In genomic region chr2:26603159-26603558, GRCm38 (mm10) we compare ENCODE assay signal across 8 mouse cellular contexts. TPM values are rescaled to one million over a fixed set of nuclear protein-coding genes. Genes with fewer than 3 reads are reported as not detected.
DNase-seq lines count a peak whose midpoint lies in the region; ATAC-seq and TF ChIP-seq lines count a peak whose summit lies in the region.

No protein-coding gene starts in this region.

- DNase-seq in kidney, postnatal 0 days (ENCODE audit: low spot score), result no peak
- no peak for DNase-seq in kidney, adult 11 months
- DNase-seq in adrenal gland, postnatal 36 days, result peak; percentile 74 to 86
- no peak for DNase-seq in cerebellum, adult 2 months
- no peak for DNase-seq in right cerebral cortex, postnatal 10 days (ENCODE audit: low spot score in 2 of 2)

- H3K4me3 ChIP-seq in kidney, postnatal 0 days (replicated peaks; ENCODE audit: low read depth, low read length), result peak overlapping the region; percentile 56
- peak overlapping the region; percentile 64 for H3K4me3 ChIP-seq in hindbrain, embryonic 16.5 days (ENCODE audit: low read length)
- H3K4me3 ChIP-seq in midbrain, embryonic 15.5 days, result peak overlapping the region; percentile 54
- H3K4me3 ChIP-seq in cerebellum, adult 2 months (replicated peaks; ENCODE audit: insufficient read depth, low read depth, low read length), result no peak overlapping the region

- no peak for ATAC-seq in kidney, postnatal 0 days (replicated peaks; ENCODE audit: low FRiP score, low read depth)
- no peak for ATAC-seq in hindbrain, embryonic 16.5 days
- ATAC-seq in midbrain, embryonic 15.5 days (replicated peaks), result no peak
- no peak for ATAC-seq in cerebellum, adult (ENCODE audit: insufficient number of reproducible peaks, low FRiP score, low TSS enrichment)

- peak overlapping the region; percentile 63 for H3K4me2 ChIP-seq in kidney, postnatal 0 days (ENCODE audit: low read length)
- H3K4me2 ChIP-seq in hindbrain, embryonic 16.5 days (ENCODE audit: low read length), result peak overlapping the region; percentile 85
- peak overlapping the region; percentile 82 for H3K4me2 ChIP-seq in midbrain, embryonic 15.5 days

- peak overlapping the region; percentile 70 for H3K9ac ChIP-seq in kidney, postnatal 0 days (ENCODE audit: low read depth, low read length)
- peak overlapping the region; percentile 74 for H3K9ac ChIP-seq in hindbrain, embryonic 16.5 days (ENCODE audit: low read depth, low read length)
- H3K9ac ChIP-seq in midbrain, embryonic 15.5 days, result no peak overlapping the region

- H3K36me3 ChIP-seq in kidney, postnatal 0 days (ENCODE audit: insufficient read depth, low read length), result no peaks in the 10 kb centered on the region
- H3K36me3 ChIP-seq in hindbrain, embryonic 16.5 days (ENCODE audit: control insufficient read depth, insufficient read depth, low read length), result no peaks in the 10 kb centered on the region
- H3K36me3 ChIP-seq in midbrain, embryonic 15.5 days (replicated peaks), result no peaks in the 10 kb centered on the region

- H3K9me3 ChIP-seq in kidney, postnatal 0 days (replicated peaks; ENCODE audit: low read length), result no peaks in the 10 kb centered on the region
- no peaks in the 10 kb centered on the region for H3K9me3 ChIP-seq in hindbrain, embryonic 16.5 days (ENCODE audit: control insufficient read depth, low read length)
- H3K9me3 ChIP-seq in midbrain, embryonic 15.5 days, result no peaks in the 10 kb centered on the region

- no peaks in the 10 kb centered on the region for H3K27me3 ChIP-seq in kidney, postnatal 0 days (ENCODE audit: insufficient read depth, low read length)
- peaks cover 14% of the 10 kb centered on the region for H3K27me3 ChIP-seq in hindbrain, embryonic 16.5 days (replicated peaks; ENCODE audit: control insufficient read depth, insufficient read depth, low read length)
- peaks cover 29% of the 10 kb centered on the region for H3K27me3 ChIP-seq in midbrain, embryonic 15.5 days (replicated peaks)
- no peaks in the 10 kb centered on the region for H3K27me3 ChIP-seq in cerebellum, adult 2 months (ENCODE audit: control insufficient read depth, insufficient read depth, low read length)

- peaks cover 9% of the 10 kb centered on the region; the same call in 1 of the 2 replicates for H3K4me1 ChIP-seq in kidney, postnatal 0 days (replicated peaks; ENCODE audit: insufficient read depth, low read length)
- peaks cover 13% of the 10 kb centered on the region; the same call in 1 of the 2 replicates for H3K4me1 ChIP-seq in hindbrain, embryonic 16.5 days (ENCODE audit: control insufficient read depth, insufficient read depth, low read depth, low read length)
- H3K4me1 ChIP-seq in midbrain, embryonic 15.5 days, result peaks cover 12% of the 10 kb centered on the region
- no peaks in the 10 kb centered on the region for H3K4me1 ChIP-seq in cerebellum, adult 2 months (ENCODE audit: control insufficient read depth, insufficient read depth, low read length)

- no peak for TF ChIP-seq POLR2A in cerebellum, adult 2 months (IDR thresholded peaks at IDR 0.05; ENCODE audit: borderline replicate concordance, insufficient read depth, low read length)

- 1% methylated on average over 6 of the region's 6 CpGs for WGBS in kidney, postnatal 0 days
- WGBS in hindbrain, embryonic 16.5 days, result 25% methylated on average over 6 of the region's 6 CpGs
- 28% methylated on average over 6 of the region's 6 CpGs for WGBS in midbrain, embryonic 15.5 days
- WGBS in cerebellum, adult 2 months, result 34% methylated on average over 6 of the region's 6 CpGs

- peak overlapping the region; percentile 81; the same call in 1 of the 2 replicates for H3K27ac ChIP-seq in kidney, postnatal 0 days
- no peak overlapping the region for H3K27ac ChIP-seq in hindbrain, embryonic 16.5 days (ENCODE audit: low read depth, low read length)
- H3K27ac ChIP-seq in midbrain, embryonic 15.5 days, result no peak overlapping the region
- no peak overlapping the region for H3K27ac ChIP-seq in cerebellum, adult 2 months (ENCODE audit: insufficient read depth, low read length)

- no peak for TF ChIP-seq CTCF in kidney, postnatal 0 days (IDR thresholded peaks at IDR 0.05; ENCODE audit: low read depth)
- no peak for TF ChIP-seq CTCF in cerebellum, adult 2 months (IDR thresholded peaks at IDR 0.05; ENCODE audit: borderline replicate concordance, insufficient read depth, low read depth, low read length)

RNA-seq across cellular contexts. Expression of gene Agpat2, which starts 1.1 kb away (rescaled TPM):
- polyA plus RNA-seq in kidney, postnatal 0 days (2015; fragmentation: Nextera tagmentation; extraction: Ambion mirVana), result 53.8 and 57.1 TPM in 2 replicates
- 100 to 1,000 TPM; 301 to 364 TPM for total RNA-seq in adrenal gland, postnatal 36 days (2021)
- polyA plus RNA-seq in hindbrain, embryonic 16.5 days (2015; fragmentation: Nextera tagmentation; extraction: Ambion mirVana), result 6.2 and 7.2 TPM in 2 replicates
- 4.6 and 6.7 TPM in 2 replicates for polyA plus RNA-seq in midbrain, embryonic 15.5 days (2015; fragmentation: Nextera tagmentation; extraction: Ambion mirVana)
- 2.1 and 2.6 TPM in 2 replicates for polyA plus RNA-seq in cerebellum, adult 2 months (2012; rRNA removed)

RNA-seq across cellular contexts. Expression of gene Gm20532, which starts 16.7 kb away (rescaled TPM):
- polyA plus RNA-seq in kidney, postnatal 0 days (2015; fragmentation: Nextera tagmentation; extraction: Ambion mirVana), result not detected in 2 replicates
- not detected for total RNA-seq in adrenal gland, postnatal 36 days (2021)
- polyA plus RNA-seq in hindbrain, embryonic 16.5 days (2015; fragmentation: Nextera tagmentation; extraction: Ambion mirVana), result not detected in 2 replicates
- polyA plus RNA-seq in midbrain, embryonic 15.5 days (2015; fragmentation: Nextera tagmentation; extraction: Ambion mirVana), result not detected in 2 replicates
- not detected in 2 replicates for polyA plus RNA-seq in cerebellum, adult 2 months (2012; rRNA removed)

RNA-seq across cellular contexts. Expression of gene Egfl7, which starts 23.3 kb away (rescaled TPM):
- polyA plus RNA-seq in kidney, postnatal 0 days (2015; fragmentation: Nextera tagmentation; extraction: Ambion mirVana), result 199 and 211 TPM in 2 replicates
- 100 to 1,000 TPM in 1 of 2 experiments, 10 to 100 TPM in 1; 86.2 to 127 TPM for total RNA-seq in adrenal gland, postnatal 36 days (2021)
- polyA plus RNA-seq in hindbrain, embryonic 16.5 days (2015; fragmentation: Nextera tagmentation; extraction: Ambion mirVana), result 75.4 and 76.2 TPM in 2 replicates
- 71.8 and 75.7 TPM in 2 replicates for polyA plus RNA-seq in midbrain, embryonic 15.5 days (2015; fragmentation: Nextera tagmentation; extraction: Ambion mirVana)
- polyA plus RNA-seq in cerebellum, adult 2 months (2012; rRNA removed), result 87.1 and 93.0 TPM in 2 replicates

RNA-seq across cellular contexts. Expression of gene Fam69b, which starts 25.1 kb away (rescaled TPM):
- polyA plus RNA-seq in kidney, postnatal 0 days (2015; fragmentation: Nextera tagmentation; extraction: Ambion mirVana), result 27.3 and 29.5 TPM in 2 replicates
- total RNA-seq in adrenal gland, postnatal 36 days (2021), result 1 to 10 TPM; 5.8 to 8.8 TPM
- polyA plus RNA-seq in hindbrain, embryonic 16.5 days (2015; fragmentation: Nextera tagmentation; extraction: Ambion mirVana), result 153 and 156 TPM in 2 replicates
- polyA plus RNA-seq in midbrain, embryonic 15.5 days (2015; fragmentation: Nextera tagmentation; extraction: Ambion mirVana), result 164 and 168 TPM in 2 replicates
- polyA plus RNA-seq in cerebellum, adult 2 months (2012; rRNA removed), result 147 and 155 TPM in 2 replicates

Comparison
In these comparisons a context has a peak if more than half of its experiments do, and no peak if none do; other contexts are left out.
1. DNase-seq: peak in adrenal gland, postnatal 36 days (2 of 2); none in kidney, postnatal 0 days (single experiment), kidney, adult 11 months (single experiment), cerebellum, adult 2 months (0 of 2) and right cerebral cortex, postnatal 10 days (0 of 2).
2. Peak in every context shown above with its lines, with median percentiles within 50 percentile points of each other: H3K4me2 ChIP-seq.